Mouse (Mus musculus): Measurements from ENCODE around the gene Arpp21.

The Arpp21 gene

DNA sequence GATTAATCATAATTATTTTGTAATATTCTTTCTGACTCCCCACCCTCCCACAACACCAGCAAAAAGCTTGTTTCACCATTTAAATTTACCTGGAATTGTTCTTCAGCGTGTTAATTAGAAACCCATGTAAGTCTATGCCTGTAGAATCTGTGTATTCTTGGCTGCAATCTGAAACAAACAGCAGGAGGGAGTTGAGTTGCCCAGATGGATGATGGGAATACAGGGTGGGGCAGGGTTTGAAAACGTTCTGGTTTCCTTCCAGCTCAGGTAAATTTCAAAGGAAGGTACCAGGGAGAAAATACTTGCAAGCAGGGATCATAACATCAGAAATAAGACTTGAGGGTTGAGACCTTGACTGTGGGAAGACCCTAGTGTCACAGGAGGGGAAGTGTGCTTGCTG lies 58.2 kb downstream of the Arpp21 start:
- no peak for DNase-seq

DNA sequence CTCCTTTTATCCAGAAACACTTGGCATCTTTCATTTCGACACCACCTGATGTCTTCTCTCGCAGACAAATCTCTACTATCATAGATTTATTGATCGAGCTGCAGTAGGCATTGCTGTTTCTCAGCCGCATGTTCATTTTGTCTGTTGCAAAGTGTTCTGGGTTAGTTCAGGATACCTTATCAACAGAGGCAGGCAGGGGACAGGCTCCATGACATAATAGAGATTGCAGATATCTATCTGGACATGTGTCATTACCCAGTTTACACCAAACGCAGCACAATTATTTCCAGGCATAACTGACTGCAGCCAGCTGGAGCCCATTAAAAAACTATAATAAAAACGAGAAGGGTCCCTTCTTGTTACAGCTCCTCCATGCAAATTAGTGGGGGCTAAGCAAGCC lies 59.4 kb downstream of the Arpp21 start:
- DNase-seq: no peak

GRCm38 (mm10) chr9:112174407-112175357 lies 61.1 kb downstream of the Arpp21 start:
- DNase-seq: peak; percentile 59

- no peak for DNase-seq
Measured at GRCm38 (mm10) chr9:112173778-112174177, 62.0 kb downstream of the Arpp21 start.

- no peak for DNase-seq
Measured at GRCm38 (mm10) chr9:112164677-112165076, 71.1 kb downstream of the Arpp21 start.

DNA sequence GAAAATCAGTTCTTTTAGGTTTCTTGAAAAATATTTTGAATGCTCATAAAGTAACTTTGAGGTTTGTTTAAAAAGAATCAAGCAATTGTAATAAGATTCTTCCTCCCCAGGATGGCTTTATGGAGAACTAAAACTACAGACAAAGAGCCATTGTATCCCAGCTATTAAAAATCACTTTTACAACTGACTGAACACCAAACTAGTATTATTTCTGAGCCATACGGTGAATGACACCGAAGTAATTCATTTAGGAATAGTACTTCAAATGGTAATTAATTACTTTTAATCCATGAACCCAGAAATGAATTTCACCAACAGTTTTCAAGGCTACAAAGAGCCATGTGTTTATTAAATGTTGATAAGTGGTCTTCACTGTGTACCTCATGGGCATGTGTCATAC lies 74.8 kb downstream of the Arpp21 start:
- no peak for DNase-seq

DNA sequence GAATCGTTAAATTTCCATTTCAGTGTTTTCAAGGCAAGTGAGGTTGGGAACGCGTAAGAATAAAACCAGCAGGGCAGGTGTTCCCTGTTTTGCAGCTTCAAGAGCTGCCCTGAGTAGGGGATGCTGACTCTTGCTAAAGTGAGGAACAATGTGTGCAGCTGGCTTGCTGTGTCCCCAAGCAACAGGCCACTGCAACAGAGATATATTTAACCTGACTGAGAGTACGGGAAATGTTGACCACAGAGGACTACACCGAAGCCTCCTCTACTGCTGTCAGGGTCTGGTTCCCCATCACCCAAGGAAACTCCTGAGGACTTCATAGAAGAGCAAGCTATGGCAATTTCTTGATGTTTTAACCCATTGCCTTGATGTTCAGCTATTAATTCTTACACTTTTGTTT lies 81.8 kb downstream of the Arpp21 start:
- no peak for DNase-seq

DNA sequence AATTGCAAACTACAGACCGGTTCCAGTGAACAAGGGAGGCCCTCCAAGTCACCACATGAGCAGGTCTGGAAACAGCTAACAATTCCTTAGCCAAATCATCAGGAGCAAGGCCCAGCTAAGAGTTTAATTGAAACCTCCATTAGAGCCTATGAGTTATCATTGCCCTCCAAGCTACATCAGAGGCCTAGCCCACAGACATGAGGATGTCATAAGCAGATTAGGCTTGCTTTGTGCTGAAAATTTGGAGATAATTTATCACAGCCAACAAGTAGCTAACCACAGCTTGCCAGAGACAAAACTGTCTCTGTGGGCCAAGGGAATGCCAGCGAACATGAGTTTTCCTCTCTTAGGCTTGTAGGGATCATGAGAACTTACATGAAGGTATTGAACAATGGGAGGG lies 83.0 kb downstream of the Arpp21 start:
- no peak for DNase-seq

DNA sequence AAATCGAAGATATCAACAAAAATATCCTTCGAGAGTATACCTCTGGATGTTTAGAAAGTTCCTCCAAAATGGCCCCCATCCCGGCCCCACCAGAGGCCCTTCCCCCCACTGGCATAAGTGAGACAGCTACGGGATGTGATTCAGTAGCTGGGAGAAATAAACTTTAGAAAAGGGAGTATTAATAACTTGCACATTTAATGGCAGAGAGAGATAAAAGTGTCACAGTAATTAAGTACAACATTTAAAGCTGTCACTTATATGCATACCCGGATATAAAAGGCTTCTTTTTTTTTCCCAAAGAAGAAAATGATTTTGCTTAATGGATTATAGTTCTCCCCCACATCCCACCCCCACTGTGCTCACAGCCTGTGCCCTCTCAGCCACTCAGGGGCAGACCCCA lies 84.6 kb downstream of the Arpp21 start:
- no peak for DNase-seq

GRCm38 (mm10) chr9:112140658-112141057 lies 95.1 kb downstream of the Arpp21 start:
- DNase-seq: no peak

DNA sequence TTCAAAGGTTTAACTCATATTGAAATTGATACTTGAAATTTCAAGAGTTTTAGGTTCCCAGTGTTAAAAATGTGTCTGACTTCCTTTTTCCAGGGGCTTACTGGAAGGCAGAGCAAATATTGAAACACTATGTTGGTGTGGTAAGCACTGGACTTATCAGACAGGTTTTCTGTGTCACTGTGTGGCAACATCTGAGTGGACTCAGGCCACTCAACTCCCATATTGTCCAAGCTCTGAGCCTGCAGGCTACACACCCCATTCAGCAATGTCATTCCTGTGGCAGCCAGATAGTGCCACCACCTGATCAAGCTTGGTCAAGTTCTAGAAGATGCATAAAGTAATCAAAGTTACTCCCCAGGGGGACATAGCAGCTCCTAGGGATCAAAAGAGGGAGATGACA lies 97.9 kb downstream of the Arpp21 start:
- DNase-seq: no peak

- DNase-seq: no peak
Measured at GRCm38 (mm10) chr9:112130812-112131211, 104.9 kb downstream of the Arpp21 start.

DNA sequence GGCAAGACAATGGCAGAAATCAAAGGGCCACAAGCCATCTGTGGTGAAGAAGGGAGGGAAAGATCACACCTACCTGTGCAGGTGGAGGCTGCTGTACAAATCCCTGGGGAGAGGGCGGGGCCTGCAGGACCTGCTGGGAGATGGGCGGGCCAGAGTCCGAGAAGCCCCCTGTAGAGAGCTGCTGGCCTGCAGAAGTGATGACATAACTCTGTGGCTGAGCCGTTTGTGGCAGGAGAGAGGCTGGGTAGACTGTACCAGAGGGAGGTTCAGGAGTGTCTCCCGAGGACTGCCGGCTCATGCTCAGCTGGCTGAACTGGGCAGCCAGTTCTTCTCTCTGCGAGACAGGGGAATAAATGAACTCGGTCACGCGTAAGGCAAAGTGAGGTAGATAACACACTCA lies 111.1 kb downstream of the Arpp21 start:
- DNase-seq: peak; percentile 57

DNA sequence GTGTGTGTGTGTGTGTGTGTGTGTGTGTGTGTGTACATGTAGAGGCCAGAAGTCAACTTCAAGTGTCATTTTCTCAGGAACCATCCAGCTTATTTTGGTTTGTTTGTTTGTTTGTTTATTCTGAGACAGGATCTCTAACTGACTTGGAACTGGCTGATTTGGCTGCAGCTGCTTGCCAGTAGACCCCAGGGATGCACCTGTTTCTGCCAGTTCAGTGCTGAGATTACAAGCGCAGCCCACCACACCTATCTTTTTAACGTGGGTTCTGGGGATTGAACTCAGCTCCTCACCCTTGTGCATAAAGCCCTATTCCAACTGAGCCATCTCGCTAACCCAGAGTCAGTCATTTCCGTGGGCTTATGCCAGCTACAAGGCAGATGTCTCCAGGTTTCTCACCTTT lies 111.6 kb downstream of the Arpp21 start:
- no peak for DNase-seq

DNA sequence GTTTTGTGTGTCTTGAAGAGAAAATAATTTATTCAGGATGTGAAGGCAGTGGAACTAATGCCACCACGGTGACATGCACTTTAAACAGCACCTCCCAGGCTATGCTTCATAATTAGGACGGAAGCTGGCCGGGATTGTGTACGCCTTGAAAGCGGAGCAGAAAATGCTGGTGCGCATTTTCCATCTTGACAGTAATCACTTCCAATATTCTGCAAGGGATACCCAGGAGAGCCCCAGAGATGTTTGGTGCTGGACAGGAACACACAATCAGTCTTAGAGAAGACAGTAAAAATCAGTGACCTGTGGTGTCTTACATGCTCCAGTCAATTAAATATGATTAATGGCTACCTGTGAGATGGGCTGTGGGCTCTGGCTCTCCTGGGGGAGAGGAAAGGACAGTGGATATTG lies 112.3 kb downstream of the Arpp21 start:
- DNase-seq: no peak

DNA sequence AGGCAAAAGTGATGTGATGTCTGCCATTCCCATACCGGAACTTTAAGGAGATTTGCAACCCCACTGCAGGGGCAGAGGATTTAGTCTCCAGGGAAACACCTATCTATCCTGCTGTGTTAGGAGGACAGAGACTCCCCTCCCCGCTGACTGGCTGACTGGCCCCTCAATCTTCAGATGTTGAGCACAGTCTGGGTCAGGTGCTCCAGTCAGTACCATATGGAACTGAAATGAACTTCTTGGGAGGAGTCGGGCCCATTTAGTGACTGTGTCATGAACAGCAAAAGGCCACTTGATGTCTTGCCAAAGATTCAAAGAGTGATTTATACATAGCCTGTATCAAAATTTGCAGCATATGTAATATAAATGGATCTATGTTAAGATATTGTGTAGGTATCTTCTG lies 116.2 kb downstream of the Arpp21 start:
- DNase-seq: peak; percentile 48

- no peak for DNase-seq
Measured at GRCm38 (mm10) chr9:112119106-112119433, 116.7 kb downstream of the Arpp21 start.

GRCm38 (mm10) chr9:112118411-112119105 lies 117.2 kb downstream of the Arpp21 start:
- peak; percentile 85 for DNase-seq

DNA sequence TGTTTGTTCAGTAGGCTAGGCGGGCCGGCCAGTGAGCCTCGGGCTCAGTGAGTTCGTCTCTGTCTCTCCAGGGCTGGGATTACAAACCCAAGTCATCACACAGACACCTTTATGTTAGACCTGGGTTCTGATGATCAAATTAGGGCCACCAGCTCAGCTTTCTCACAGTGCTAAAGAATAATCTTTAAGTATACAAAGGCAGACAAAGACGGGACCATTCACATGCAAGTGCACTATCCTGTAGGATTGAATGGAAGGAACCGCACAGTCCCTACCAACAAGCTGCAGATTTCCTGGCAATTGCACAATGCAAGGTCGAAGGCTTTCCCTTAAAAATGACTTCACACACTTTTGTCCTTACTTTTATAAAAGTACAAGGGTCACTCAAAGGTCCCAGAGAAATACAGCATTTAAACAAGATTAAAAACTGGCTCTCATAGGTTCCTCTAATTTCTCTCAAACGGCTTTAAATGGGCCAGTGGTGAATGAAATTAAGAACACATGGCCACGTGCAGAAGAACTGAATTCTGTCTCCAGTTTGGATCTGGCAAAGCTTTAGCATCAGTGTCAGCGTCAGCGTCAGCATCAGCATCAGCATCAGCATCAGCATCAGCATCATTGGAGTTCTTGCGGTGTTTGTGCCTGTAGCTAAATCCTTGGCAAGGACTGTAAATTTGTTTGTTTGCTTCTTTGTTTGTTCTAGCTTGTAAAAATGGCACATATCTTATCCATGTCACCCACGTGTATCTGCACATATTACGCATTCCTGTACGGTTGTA lies 117.9 kb downstream of the Arpp21 start:
- DNase-seq: no peak

DNA sequence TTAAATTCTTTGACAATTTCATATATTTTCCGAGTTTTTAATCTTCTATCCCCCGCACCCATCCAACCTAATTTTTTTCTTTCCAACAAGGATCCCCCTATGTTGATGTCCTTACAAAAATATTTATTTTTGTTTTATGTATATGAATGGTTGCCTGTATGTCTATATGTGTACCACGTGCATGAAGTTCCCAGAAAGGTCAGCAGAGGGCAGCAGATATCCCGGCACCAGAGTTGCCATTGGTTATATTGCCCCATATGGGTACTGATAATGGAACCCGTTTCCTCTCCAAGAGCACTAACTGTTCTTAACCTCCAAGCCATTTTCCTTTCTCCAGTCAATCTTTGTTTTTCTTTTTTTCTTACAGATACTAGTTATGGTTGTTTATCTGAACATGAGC lies 124.1 kb downstream of the Arpp21 start:
- no peak for DNase-seq

DNA sequence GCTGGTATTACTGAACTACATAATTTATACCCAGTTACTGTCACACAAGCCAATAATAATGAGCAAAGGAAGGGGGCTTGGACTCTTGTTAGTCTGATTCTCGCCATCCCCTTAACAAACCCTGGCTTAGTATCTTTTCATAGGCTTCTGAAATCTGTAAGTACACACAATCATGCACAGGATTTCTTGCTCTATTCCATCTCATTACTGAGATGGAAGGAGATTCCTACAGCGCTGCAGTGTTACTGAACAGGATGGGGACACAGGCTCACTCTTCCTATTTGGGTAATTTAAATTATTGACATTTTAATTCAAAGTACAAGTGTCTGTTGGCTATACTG lies 132.9 kb downstream of the Arpp21 start:
- no peak for DNase-seq

DNA sequence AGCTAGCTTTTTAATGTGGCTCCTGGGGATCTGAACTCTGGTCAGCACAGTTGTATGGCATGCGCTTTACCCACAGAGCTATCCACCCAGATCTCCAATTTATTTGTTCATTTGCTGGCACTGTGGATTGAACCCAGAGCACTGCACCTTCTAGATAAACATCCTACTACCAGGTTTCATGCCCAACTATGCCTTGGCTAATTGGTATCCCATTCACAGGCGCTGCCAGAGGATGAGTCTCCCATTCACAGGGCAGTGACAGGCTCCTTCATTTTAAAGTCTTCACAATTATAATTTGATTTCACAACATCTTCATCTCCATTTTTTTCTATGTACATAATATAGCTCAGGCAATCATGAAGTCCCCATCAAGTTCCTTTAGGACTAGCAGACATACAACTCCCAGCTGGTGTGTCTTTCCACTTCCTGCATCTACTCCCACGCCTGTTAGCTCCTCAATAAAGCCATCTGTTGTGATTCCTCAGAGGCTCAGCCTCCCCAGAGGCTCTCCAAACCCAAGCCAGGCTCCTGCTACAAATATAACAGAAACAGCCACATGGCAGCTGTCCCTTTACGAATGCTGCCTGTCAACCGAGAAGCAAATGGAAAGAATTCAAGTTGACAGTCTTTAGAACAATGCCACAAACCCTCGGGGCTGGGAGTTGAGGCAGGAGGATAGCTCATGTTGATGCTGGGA lies 133.4 kb downstream of the Arpp21 start:
- peak; percentile 89 for DNase-seq
